Mouse (Mus musculus) heart, postnatal 4 days (tissue): ENCODE measurements at regions not wholly inside any gene's neighbourhood (a gene's known extent, or its start where the extent isn't known, plus 50 kb on each side); places are given as distances from the start of the nearest gene placed in this dataset.

Experiments
- DNase-seq: peaks from one replicate; pipeline ENCODE4 v3.0.0; 2021

DNA sequence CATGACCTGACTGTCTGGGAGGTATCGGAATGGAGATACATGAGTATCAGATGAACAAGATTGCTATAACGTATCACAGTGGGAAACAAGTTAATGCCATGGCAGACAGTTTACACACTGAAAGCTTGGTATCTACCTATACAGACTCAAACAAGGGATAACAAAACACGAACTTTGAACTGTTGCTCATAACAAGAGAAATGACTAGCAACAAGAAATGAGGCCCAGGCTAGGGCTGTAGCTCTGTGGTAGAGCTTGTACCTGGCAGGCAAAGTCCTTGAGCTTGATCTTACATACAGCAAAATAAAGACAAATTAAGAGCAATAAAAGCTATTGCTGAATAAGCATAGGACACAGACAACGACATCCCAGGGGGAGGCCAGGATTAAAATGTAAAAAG is 172.4 kb upstream of the Pln start:
- no peak for DNase-seq

GRCm38 (mm10) chr10:53167767-53168166 is 169.7 kb upstream of the Pln start:
- DNase-seq = no peak

DNA sequence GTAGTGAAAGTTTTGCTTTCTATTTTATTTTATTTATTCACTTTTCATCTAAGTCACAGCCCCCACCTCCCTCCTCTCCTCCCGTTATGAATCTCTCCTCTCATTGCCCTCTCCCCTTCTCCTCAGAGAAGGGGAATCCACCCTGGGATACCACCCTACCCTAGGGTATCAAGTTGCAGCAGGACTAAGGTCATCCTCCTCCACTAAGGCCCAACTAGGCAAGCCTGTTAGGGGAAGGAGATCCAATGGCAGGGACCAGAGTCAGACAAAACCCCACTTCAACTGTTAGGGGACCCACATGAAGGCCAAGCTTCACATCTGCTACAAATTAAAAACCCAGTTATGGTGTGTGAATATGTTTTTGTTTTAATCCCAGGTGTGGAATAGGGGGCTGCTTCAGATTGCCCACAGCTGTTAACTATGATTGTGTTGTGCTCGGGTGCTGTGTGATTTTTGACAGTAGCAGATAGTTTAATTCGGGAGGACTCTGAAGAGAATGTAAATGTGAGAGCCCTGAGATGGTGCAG is 163.4 kb upstream of the Pln start:
- DNase-seq = no peak

DNA sequence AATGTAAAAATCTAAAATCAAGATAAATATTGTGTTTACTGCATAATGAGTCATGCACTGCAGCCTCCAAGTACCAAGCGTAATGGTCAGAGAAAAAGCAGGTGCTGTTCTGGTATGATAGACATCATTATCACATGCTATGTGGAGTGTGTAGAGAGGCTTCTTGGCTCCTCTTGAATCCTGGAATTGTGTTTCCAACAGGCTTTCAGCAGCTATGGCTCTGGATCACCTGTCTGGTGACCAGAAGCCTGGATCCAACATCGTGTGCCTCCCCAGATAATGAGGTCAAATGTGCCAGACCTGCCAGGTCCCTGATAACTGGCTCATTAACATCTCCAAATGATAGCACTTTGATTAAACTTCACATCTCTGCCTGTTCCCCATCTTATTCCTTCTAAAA is 161.5 kb upstream of the Pln start:
- no peak for DNase-seq

DNA sequence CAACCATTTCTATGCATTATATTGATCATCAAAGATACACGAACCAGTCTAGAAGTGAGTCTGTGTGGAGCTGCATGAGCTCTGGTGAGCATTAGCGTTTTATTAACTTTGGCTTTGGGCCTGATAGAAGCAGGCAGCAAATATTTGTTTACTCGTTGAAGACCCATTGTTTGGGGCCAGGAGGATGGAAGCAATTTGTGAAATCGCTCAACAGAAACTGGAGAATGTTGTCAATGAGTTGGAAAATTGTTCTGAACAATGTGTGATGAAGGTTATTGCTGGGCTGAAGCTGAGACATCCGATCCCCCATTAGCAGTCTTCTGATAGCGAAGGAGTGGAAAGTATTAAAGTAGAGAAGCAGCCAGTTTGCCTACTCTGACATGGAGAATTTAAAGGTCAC is 158.9 kb upstream of the Pln start:
- DNase-seq = no peak

DNA sequence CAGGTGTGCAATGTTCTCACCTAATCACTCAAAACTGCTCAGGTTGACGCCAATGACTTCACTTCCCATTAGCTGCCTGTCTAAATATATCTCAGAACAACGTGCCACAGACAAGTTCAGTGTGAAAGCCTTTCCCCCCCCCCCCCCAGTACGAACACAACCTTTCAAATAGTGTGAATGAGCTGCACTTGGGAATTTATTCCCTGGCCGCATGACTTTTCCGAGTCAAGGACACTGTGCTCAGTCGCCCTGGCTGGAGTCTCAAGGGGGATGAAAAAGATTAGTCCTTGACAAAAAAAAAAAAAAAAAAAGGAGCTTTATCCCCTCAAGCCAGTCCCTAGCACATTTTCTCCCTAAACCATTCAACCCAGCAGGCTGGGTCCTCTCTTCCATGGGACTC is 158.4 kb upstream of the Pln start:
- DNase-seq = peak; percentile 42

DNA sequence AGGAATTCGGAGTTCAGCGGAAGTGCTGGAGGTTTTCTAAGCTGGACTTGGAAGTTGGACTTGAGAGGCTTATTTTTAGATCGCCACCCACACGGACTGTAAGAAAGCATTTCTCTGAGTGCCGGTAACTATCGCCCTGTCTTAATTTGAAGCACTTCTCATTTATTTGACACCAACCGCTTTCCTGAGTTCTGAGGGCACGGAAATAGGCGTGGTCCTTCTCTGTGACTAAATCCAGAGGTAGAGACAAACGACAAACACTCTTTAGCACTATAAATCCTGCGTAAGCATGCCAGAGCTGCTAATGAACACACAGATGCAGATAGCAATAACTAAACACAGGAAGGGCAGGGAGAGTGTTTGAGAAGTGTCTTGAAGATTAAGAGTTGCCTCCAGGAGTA is 156.7 kb upstream of the Pln start:
- no peak for DNase-seq

- no peak for DNase-seq
These were observed 156.1 kb upstream of the Pln start for GRCm38 (mm10) chr10:53181413-53181812.

DNA sequence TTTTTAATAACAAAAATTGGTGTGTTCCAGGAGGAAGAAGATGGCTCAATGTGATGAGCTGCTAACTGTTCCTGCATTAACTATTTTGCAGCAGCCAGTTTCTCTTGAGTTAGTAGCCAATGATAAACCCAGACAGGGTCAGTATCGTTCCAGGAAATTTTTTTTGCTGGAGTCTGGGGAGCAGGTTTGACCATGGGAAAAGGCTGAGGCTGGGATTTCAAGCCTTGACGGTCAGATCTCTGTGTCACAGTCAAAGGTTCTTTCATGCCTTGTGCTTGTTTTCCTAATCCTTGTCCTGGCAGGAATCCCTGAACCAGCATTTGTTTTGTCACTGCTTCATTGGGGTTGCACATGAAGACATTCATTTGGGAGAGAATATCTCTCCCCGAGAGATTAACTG is 129.0 kb upstream of the Pln start:
- DNase-seq = no peak

- no peak for DNase-seq
These were observed 127.6 kb upstream of the Pln start for GRCm38 (mm10) chr10:53209916-53210315.
